Mouse (Mus musculus) small intestine, adult 2 months (tissue): Measurements from ENCODE around the gene Ckm.

Source experiments
- CTCF ChIP-seq: fragments of 200-500 bp; IDR thresholded peaks from 2 replicates; pipeline ENCODE4 v1.5.1; 2012; ENCODE audit warnings: low read depth, mild to moderate bottlenecking, control low read depth, inconsistent platforms, low read length, moderate library complexity, mixed read lengths; ENCODE audit not compliant: insufficient replicate concordance, insufficient read length; ENCODE audit errors: extremely low read depth
- POLR2A ChIP-seq: fragments of 200-500 bp; IDR thresholded peaks from 2 replicates; pipeline ENCODE4 v1.6.1; 2012; ENCODE audit warnings: low read depth, mild to moderate bottlenecking, control low read depth, inconsistent platforms, low read length, moderate library complexity

- TF ChIP-seq POLR2A: no peak
- peak; percentile 56 for TF ChIP-seq CTCF
These were observed 34.7 kb upstream of the Ckm start for GRCm38 (mm10) chr7:19369823-19370425.
